Mouse (Mus musculus): Measurements from ENCODE around the gene Gm5460. TPM values are rescaled to one million over a fixed set of nuclear protein-coding genes. Genes with fewer than 3 reads are reported as not detected.

Gm5460 gene
- total RNA-seq (2023), result not detected in 2 replicates

DNA sequence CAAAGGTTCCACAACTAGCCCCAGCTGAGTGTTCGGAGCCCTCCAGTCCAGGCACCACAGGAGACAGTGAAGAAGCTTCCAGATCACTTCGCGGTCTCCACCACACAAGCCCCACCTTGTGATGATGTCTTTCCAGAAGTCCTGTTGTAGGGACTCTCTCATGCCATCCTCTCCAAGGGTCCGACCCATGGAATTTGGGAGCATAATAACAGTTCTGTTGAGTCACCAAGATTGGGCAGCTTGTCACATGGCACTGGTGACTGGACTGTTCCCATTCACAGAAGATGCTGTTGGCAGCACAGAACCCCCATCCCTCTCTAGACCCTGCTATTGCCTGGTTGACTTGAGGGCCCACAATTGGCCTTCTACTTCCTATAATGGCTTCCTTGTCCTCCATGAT, at the start of gene Gm5460:
Gene Gm5460, plus strand, starts transcription at position 378 of the 400 bp plus-strand sequence.

DNA sequence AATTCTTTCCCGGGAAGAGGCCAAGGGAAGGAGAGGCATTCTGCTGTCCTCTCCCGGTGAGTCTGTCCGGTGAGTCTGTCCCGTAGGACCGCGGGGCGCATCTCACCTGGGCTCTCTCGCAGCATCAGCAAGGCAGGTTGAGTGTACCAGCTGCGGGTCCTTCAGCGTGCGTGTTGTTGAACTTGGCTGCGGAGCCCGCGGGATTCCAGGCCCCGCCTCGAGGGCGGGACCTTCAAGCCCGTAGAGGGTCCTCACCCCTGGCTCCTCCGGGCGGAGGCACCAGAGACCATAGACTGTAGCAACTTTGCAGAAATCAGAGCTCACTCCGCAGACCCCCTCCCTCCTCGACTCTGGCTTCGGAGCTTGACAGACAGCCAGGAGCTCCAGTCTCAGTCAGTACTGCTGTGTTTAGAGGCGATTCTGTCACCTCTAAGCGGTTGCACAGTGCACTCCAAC, 37.9 kb upstream of the Gm5460 start, which contains the start of gene Zfp488:
Gene Zfp488, minus strand, starts transcription at position 161 of the 456 bp plus-strand sequence.

DNA sequence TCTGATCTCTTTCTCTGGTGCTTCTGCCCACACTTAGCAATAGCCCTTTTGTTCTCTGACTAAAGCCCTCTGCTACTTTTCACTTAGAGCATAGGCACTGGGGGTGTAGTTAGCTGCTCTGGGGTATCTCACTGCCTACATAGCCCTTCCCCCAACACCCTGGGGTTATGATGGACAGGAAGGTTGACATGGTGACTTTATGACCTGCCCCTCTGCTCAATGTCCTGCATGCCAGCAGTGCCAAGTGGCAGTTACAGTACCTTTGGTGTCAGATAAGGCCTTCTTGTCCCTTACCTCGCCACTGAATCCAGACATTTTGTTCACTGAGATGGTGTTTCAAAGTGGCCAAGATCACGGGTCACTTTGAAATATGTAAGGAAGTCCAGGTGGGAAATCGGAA, 1.5 kb upstream of the Gm5460 start, which contains the start of gene Gm30083:
Gene Gm30083, minus strand, starts transcription at position 120 of the 400 bp plus-strand sequence.

GRCm38 (mm10) chr14:34052516-34052915, 36.0 kb downstream of the Gm5460 start, which contains the start of gene Antxrl:
Antxrl (plus strand) TSS chr14:34052707.

DNA sequence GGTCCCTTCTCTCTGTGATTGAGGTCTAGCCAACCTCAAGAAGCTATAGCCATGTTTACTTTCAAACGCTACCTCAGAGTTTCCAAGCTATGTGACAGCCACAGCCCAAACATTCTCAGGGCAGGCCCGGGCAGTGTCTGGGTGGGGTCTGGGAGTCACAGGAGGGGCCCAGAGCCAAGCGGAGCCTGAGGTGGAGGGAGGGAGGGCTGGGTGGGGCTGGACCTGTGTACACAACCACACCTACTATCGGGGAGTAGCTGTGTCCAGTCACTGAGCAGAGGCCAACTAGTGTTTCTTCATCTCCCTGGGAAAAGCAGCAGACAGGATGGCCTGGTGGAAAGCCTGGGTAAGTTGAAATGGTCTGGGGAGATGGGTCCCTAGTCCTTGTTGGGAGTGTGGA, 69.2 kb downstream of the Gm5460 start, which contains the start of gene Anxa8:
Gene Anxa8, plus strand, starts transcription at position 251 of the 400 bp plus-strand sequence.

Other genes with a start within 250 kb of the Gm5460 start
- gene Gdf10, start 93.2 kb upstream of the Gm5460 start, total RNA-seq (2023), result not detected in 2 replicates
- not detected in 2 replicates for gene Gdf2, start 75.7 kb upstream of the Gm5460 start, total RNA-seq (2023)
- not detected in 2 replicates for gene Rbp3, start 62.8 kb upstream of the Gm5460 start, total RNA-seq (2023)
- 0.14 and 0.35 TPM in 2 replicates for gene Zfp488, start 38.0 kb upstream of the Gm5460 start, total RNA-seq (2023)
- not detected in 2 replicates for gene Gm30083, start 1.6 kb upstream of the Gm5460 start, total RNA-seq (2023)
- not detected in 2 replicates for gene Antxrl, start 35.9 kb downstream of the Gm5460 start, total RNA-seq (2023)
- not detected in 2 replicates for gene Anxa8, start 69.2 kb downstream of the Gm5460 start, total RNA-seq (2023)
- not detected in 2 replicates for gene A630023A22Rik, start 86.0 kb downstream of the Gm5460 start, total RNA-seq (2023)
- not detected in 2 replicates for gene Npy4r, start 135.7 kb downstream of the Gm5460 start, total RNA-seq (2023)
- not detected in 2 replicates for gene Gprin2, start 184.9 kb downstream of the Gm5460 start, total RNA-seq (2023)
- gene Syt15, start 202.8 kb downstream of the Gm5460 start, total RNA-seq (2023), result not detected in 2 replicates

Measured in neutrophil, adult 65 days (primary cell).